Mouse (Mus musculus): ENCODE data around the gene Ppfia3. TPM values are rescaled to one million over a fixed set of nuclear protein-coding genes. Genes with fewer than 3 reads are reported as not detected.

The Ppfia3 gene
- total RNA-seq, 4 experiments from 2014 or later: 0.07 to 0.24 (median 0.09) TPM; not detected in 1

GRCm38 (mm10) chr7:45315182-45315701, 51.6 kb downstream of the Ppfia3 start:
- DNase-seq (ENCODE audit: low spot score in 2 of 2): no peak

GRCm38 (mm10) chr7:45313495-45313894, 53.3 kb downstream of the Ppfia3 start:
- no peak for DNase-seq (ENCODE audit: low spot score in 2 of 2)

- no peak for DNase-seq (ENCODE audit: low spot score in 2 of 2)
Observed at GRCm38 (mm10) chr7:45312686-45313453, 53.9 kb downstream of the Ppfia3 start.

- DNase-seq (ENCODE audit: low spot score in 2 of 2): no peak
Observed at GRCm38 (mm10) chr7:45312023-45312422, 54.8 kb downstream of the Ppfia3 start.

GRCm38 (mm10) chr7:45309455-45309854, 57.4 kb downstream of the Ppfia3 start:
- peak in 1 of 2 experiments; percentile 48 for DNase-seq (ENCODE audit: low spot score in 2 of 2)

GRCm38 (mm10) chr7:45308551-45309240, 58.1 kb downstream of the Ppfia3 start:
- DNase-seq (ENCODE audit: low spot score in 2 of 2): no peak

GRCm38 (mm10) chr7:45305275-45305674, 61.5 kb downstream of the Ppfia3 start:
- peak in 1 of 2 experiments; percentile 49 for DNase-seq (ENCODE audit: low spot score in 2 of 2)

- no peak for DNase-seq (ENCODE audit: low spot score in 2 of 2)
Observed at GRCm38 (mm10) chr7:45304869-45305268, 62.0 kb downstream of the Ppfia3 start.

- no peak for DNase-seq (ENCODE audit: low spot score in 2 of 2)
Observed at GRCm38 (mm10) chr7:45302626-45303025, 64.2 kb downstream of the Ppfia3 start.

- DNase-seq (ENCODE audit: low spot score in 2 of 2): peak; percentile 40 to 41
Observed at GRCm38 (mm10) chr7:45300270-45300669, 66.5 kb downstream of the Ppfia3 start.

GRCm38 (mm10) chr7:45299752-45300151, 67.1 kb downstream of the Ppfia3 start:
- peak in 1 of 2 experiments; percentile 39 for DNase-seq (ENCODE audit: low spot score in 2 of 2)

- no peak for DNase-seq (ENCODE audit: low spot score in 2 of 2)
Observed at GRCm38 (mm10) chr7:45297563-45297962, 69.3 kb downstream of the Ppfia3 start.

- DNase-seq (ENCODE audit: low spot score in 2 of 2): peak in 1 of 2 experiments; percentile 36
Observed at GRCm38 (mm10) chr7:45296626-45297025, 70.2 kb downstream of the Ppfia3 start.

Other genes with a start within 250 kb of the Ppfia3 start
- gene Rps11, start 242.6 kb downstream of the Ppfia3 start, total RNA-seq (2022): 100 to 1,000 TPM; 471 to 554 (median 519) TPM
- gene Rpl13a, start 238.3 kb downstream of the Ppfia3 start, total RNA-seq (2022): 100 to 1,000 TPM; 647 to 843 (median 690) TPM
- gene Gm45713, start 230.8 kb downstream of the Ppfia3 start, total RNA-seq (2022): not detected
- gene Flt3l, start 230.6 kb downstream of the Ppfia3 start, total RNA-seq (2022): 1 to 10 TPM in 3 of 4 experiments, under 1 TPM in 1; 0.94 to 2.7 (median 2.3) TPM
- gene Pih1d1, start 212.7 kb downstream of the Ppfia3 start, total RNA-seq (2022): 10 to 100 TPM; 34.6 to 42.1 (median 38.3) TPM
- 10 to 100 TPM; 10.4 to 16.9 (median 13.7) TPM for gene Aldh16a1, start 212.4 kb downstream of the Ppfia3 start, total RNA-seq (2022)
- under 1 TPM; 0.21 to 0.39 (median 0.31) TPM for gene Slc17a7, start 203.1 kb downstream of the Ppfia3 start, total RNA-seq (2022)
- gene Gfy, start 187.4 kb downstream of the Ppfia3 start, total RNA-seq (2022): not detected
- gene Pth2, start 186.0 kb downstream of the Ppfia3 start, total RNA-seq (2022): not detected
- gene Ccdc155, start 162.1 kb downstream of the Ppfia3 start, total RNA-seq (2022): under 1 TPM in 1 of 4 experiments, not detected in 3; 0.25 TPM
- gene Dkkl1, start 154.9 kb downstream of the Ppfia3 start, total RNA-seq (2022): not detected
- 1 to 10 TPM in 3 of 4 experiments, under 1 TPM in 1; 0.77 to 3.1 (median 1.7) TPM for gene Tead2, start 151.3 kb downstream of the Ppfia3 start, total RNA-seq (2022)
- gene Cd37, start 127.9 kb downstream of the Ppfia3 start, total RNA-seq (2022): 1 to 10 TPM in 3 of 4 experiments, under 1 TPM in 1; 0.15 to 2.0 (median 1.2) TPM
- gene Slc6a16, start 125.9 kb downstream of the Ppfia3 start, total RNA-seq (2022): not detected
- gene Slc6a21, start 89.5 kb downstream of the Ppfia3 start, total RNA-seq (2022): not detected
- gene Trpm4, start 33.2 kb downstream of the Ppfia3 start, total RNA-seq (2022): 10 to 100 TPM; 30.7 to 35.6 (median 32.0) TPM
- gene Hrc, start 31.7 kb downstream of the Ppfia3 start, total RNA-seq (2022): 100 to 1,000 TPM; 700 to 858 (median 833) TPM
- not detected for gene Lin7b, start 3.6 kb upstream of the Ppfia3 start, total RNA-seq (2022)
- 10 to 100 TPM; 45.4 to 74.5 (median 59.9) TPM for gene Snrnp70, start 28.7 kb upstream of the Ppfia3 start, total RNA-seq (2022)
- 10 to 100 TPM; 78.8 to 94.6 (median 88.3) TPM for gene Kcna7, start 38.6 kb upstream of the Ppfia3 start, total RNA-seq (2022)
- gene Ntf5, start 46.7 kb upstream of the Ppfia3 start, total RNA-seq (2022): 1 to 10 TPM; 3.7 to 4.9 (median 4.3) TPM
- under 1 TPM in 2 of 4 experiments, not detected in 2; 0.46 to 0.61 TPM for gene Lhb, start 53.8 kb upstream of the Ppfia3 start, total RNA-seq (2022)
- 100 to 1,000 TPM; 265 to 308 (median 299) TPM for gene Gys1, start 67.8 kb upstream of the Ppfia3 start, total RNA-seq (2022)
- 10 to 100 TPM; 22.4 to 28.6 (median 24.0) TPM for gene Ruvbl2, start 71.1 kb upstream of the Ppfia3 start, total RNA-seq (2022)
- gene Ftl1, start 92.9 kb upstream of the Ppfia3 start, total RNA-seq (2022): 100 to 1,000 TPM in 3 of 4 experiments, 10 to 100 TPM in 1; 83.2 to 132 (median 121) TPM
- 10 to 100 TPM; 14.5 to 17.8 (median 15.3) TPM for gene Bax, start 99.9 kb upstream of the Ppfia3 start, total RNA-seq (2022)
- not detected for gene Tulp2, start 114.9 kb upstream of the Ppfia3 start, total RNA-seq (2022)
- 10 to 100 TPM in 3 of 4 experiments, 1 to 10 TPM in 1; 9.7 to 19.4 (median 11.8) TPM for gene Gm45808, start 119.8 kb upstream of the Ppfia3 start, total RNA-seq (2022)
- 10 to 100 TPM; 22.2 to 29.9 (median 27.6) TPM for gene Dhdh, start 121.8 kb upstream of the Ppfia3 start, total RNA-seq (2022)
- gene Nucb1, start 143.4 kb upstream of the Ppfia3 start, total RNA-seq (2022): 10 to 100 TPM; 51.1 to 66.1 (median 56.8) TPM
- gene Ppp1r15a, start 159.2 kb upstream of the Ppfia3 start, total RNA-seq (2022): 10 to 100 TPM; 19.6 to 34.3 (median 29.4) TPM
- 1 to 10 TPM; 1.4 to 5.4 (median 4.6) TPM for gene Plekha4, start 159.3 kb upstream of the Ppfia3 start, total RNA-seq (2022)
- gene Hsd17b14, start 187.9 kb upstream of the Ppfia3 start, total RNA-seq (2022): 1 to 10 TPM in 1 of 4 experiments, under 1 TPM in 2, not detected in 1; 0.52 to 2.8 (median 0.56) TPM
- 100 to 1,000 TPM in 1 of 4 experiments, 10 to 100 TPM in 3; 82.2 to 107 (median 91.8) TPM for gene Bcat2, start 203.1 kb upstream of the Ppfia3 start, total RNA-seq (2022)
- not detected for gene Fgf21, start 248.5 kb upstream of the Ppfia3 start, total RNA-seq (2022)